Mouse (Mus musculus): ENCODE data around the gene Nop53.

DNA sequence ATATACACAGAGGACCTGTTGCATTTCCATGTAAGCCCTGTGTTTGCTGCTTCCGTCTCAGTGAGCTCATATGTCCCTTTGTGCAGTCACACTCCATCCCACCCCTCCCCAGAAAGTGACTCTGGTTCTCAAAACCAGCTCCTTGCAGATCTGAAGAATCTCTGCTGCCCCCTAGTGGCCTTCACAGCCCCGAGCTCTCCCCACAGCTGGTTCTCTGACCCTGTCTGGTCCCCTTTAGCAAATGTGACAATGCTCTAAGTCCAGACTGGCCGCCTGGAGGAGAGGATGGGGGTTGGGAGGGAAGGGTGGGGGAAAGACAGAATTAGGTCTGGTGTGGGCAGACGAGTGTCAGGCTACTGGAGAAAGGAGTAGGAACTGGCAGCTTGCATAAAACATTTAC lies 33.7 kb downstream of the Nop53 start:
- TF ChIP-seq EP300 (IDR thresholded peaks at IDR 0.05; ENCODE audit: insufficient read depth, low read depth, low read length) (no peak), CTCF (IDR thresholded peaks at IDR 0.05) (peak; percentile 82)

Measured in heart, adult 2 months (tissue).